Comparison of ENCODE assay signal across 13 mouse cellular contexts in the genomic region with DNA sequence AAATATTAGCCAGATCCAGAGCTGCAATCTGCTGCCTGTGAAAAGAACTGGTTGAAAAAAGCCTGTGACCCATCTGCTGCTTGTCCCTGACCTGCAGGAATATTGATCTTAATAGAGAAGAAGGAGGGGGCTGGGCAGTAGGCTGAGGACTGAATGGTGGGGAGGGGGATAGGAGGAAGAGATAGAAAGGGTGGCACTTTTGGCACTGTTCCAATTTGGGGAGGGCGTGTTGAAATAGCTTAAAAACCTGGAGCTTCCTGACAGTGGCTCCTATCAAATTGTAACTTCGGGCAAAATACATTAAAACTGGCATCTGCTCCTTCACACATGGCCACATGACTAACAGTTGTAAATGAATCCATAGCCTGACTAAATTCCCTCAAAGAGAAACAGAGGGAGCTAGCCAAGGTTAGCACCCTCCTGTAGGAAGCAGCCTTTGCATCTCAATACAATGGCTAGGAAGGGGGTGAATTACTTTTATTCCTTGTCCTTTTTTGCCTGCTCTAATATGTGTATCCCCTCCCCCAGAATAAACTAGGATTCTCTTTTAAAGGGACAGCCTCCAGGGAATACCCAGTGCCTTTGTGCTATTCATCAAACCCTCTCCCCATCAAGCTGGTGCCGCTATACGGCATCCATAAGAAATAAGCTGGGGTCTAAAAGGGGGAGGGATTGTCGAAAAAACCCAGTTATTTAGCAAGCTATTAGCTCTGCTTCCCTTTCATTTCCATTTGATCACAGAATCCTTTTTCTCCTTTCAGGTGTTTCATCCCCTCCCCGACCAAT. TPM values are rescaled to one million over a fixed set of nuclear protein-coding genes. Genes with fewer than 3 reads are reported as not detected.
A peak's percentile ranks its signal among the peaks of the same experiment; 100 is the strongest.
DNase-seq lines count a peak whose midpoint lies in the region; ATAC-seq and TF ChIP-seq lines count a peak whose summit lies in the region.
"Had no signal": no experiment of that assay in that cellular context is flagged by ENCODE, and none has a peak within 500 bp of the region (broad histone marks: within the 10 kb centered on the region; RNA-seq: fewer than 3 reads in every experiment).

No protein-coding gene starts in this region.

- no peaks in the 10 kb centered on the region; the same call in 1 of the 2 replicates for H3K36me3 ChIP-seq in forebrain, embryonic 14.5 days (ENCODE audit: control insufficient read depth, insufficient read depth, low read length)
- H3K36me3 ChIP-seq in limb, embryonic 13.5 days = no peaks in the 10 kb centered on the region
- no peaks in the 10 kb centered on the region for H3K36me3 ChIP-seq in neural tube, embryonic 15.5 days
- no peaks in the 10 kb centered on the region for H3K36me3 ChIP-seq in heart, embryonic 11.5 days (ENCODE audit: control insufficient read depth, insufficient read depth, low read length)
- H3K36me3 ChIP-seq: heart, embryonic 15.5 days had no signal

- no peaks in the 10 kb centered on the region for H3K9me3 ChIP-seq in forebrain, embryonic 14.5 days (replicated peaks; ENCODE audit: control insufficient read depth, low read length)
- no peaks in the 10 kb centered on the region for H3K9me3 ChIP-seq in limb, embryonic 13.5 days
- H3K9me3 ChIP-seq in neural tube, embryonic 15.5 days (replicated peaks) = no peaks in the 10 kb centered on the region
- H3K9me3 ChIP-seq in heart, embryonic 11.5 days (replicated peaks; ENCODE audit: control insufficient read depth, low read length) = no peaks in the 10 kb centered on the region
- H3K9me3 ChIP-seq: heart, embryonic 15.5 days had no signal

- H3K4me2 ChIP-seq in forebrain, embryonic 14.5 days (ENCODE audit: low read length) = peak overlapping the region; percentile 50
- H3K4me2 ChIP-seq in limb, embryonic 13.5 days (replicated peaks) = peak overlapping the region; percentile 45
- peak overlapping the region; percentile 53 for H3K4me2 ChIP-seq in neural tube, embryonic 15.5 days
- no peak overlapping the region for H3K4me2 ChIP-seq in heart, embryonic 11.5 days
- H3K4me2 ChIP-seq: heart, embryonic 15.5 days had no signal

- no peaks in the 10 kb centered on the region for H3K27me3 ChIP-seq in forebrain, embryonic 14.5 days (replicated peaks; ENCODE audit: control insufficient read depth, insufficient read depth, low read length)
- H3K27me3 ChIP-seq in limb, embryonic 13.5 days = peaks cover 5% of the 10 kb centered on the region; the same call in 1 of the 2 replicates
- no peaks in the 10 kb centered on the region for H3K27me3 ChIP-seq in neural tube, embryonic 15.5 days (replicated peaks)
- no peaks in the 10 kb centered on the region for H3K27me3 ChIP-seq in heart, embryonic 11.5 days (ENCODE audit: control insufficient read depth, insufficient read depth, low read length)
- H3K27me3 ChIP-seq: CH12.LX; heart, embryonic 15.5 days had no signal

- H3K27ac ChIP-seq in layer of hippocampus, adult 2 months = peak overlapping the region; percentile 75; the same call in 1 of the 2 replicates
- H3K27ac ChIP-seq in forebrain, embryonic 14.5 days (ENCODE audit: low read depth, low read length) = peak overlapping the region; percentile 89
- no peak overlapping the region for H3K27ac ChIP-seq in limb, embryonic 13.5 days
- H3K27ac ChIP-seq in neural tube, embryonic 15.5 days (replicated peaks) = peak overlapping the region; percentile 84
- no peak overlapping the region for H3K27ac ChIP-seq in heart, embryonic 11.5 days (ENCODE audit: low read depth, low read length)
- H3K27ac ChIP-seq: heart, embryonic 15.5 days had no signal

- TF ChIP-seq CTCF in layer of hippocampus, adult 2 months (conservative IDR thresholded peaks at IDR 0.05) = no peak

- H3K9ac ChIP-seq in forebrain, embryonic 14.5 days (ENCODE audit: low read length) = peak overlapping the region; percentile 81
- H3K9ac ChIP-seq in limb, embryonic 13.5 days = no peak overlapping the region
- peak overlapping the region; percentile 51 for H3K9ac ChIP-seq in neural tube, embryonic 15.5 days (replicated peaks)
- H3K9ac ChIP-seq in heart, embryonic 11.5 days (ENCODE audit: low read depth, low read length) = no peak overlapping the region
- H3K9ac ChIP-seq: heart, embryonic 15.5 days had no signal

- DNase-seq in layer of hippocampus, adult 2 months (ENCODE audit: low spot score in 2 of 2) = no peak
- no peak for DNase-seq in layer of hippocampus, postnatal 25 days (ENCODE audit: extremely low spot score in 1 of 2, low spot score in 1 of 2)
- DNase-seq in forebrain, embryonic 14.5 days (ENCODE audit: low spot score) = peak; percentile 79
- no peak for DNase-seq in spleen, adult 18-20 months
- DNase-seq in right cerebral cortex, postnatal 4 days = no peak
- DNase-seq: kidney, adult 11 months; layer of hippocampus, postnatal 36 days; lung, adult 2 months had no signal

- H3K4me1 ChIP-seq in forebrain, embryonic 14.5 days (ENCODE audit: control insufficient read depth, insufficient read depth, low read length) = peaks cover 2% of the 10 kb centered on the region; the same call in 1 of the 2 replicates
- no peaks in the 10 kb centered on the region for H3K4me1 ChIP-seq in limb, embryonic 13.5 days
- peaks cover 8% of the 10 kb centered on the region for H3K4me1 ChIP-seq in neural tube, embryonic 15.5 days
- H3K4me1 ChIP-seq in heart, embryonic 11.5 days (ENCODE audit: control insufficient read depth, insufficient read depth, low read length) = no peaks in the 10 kb centered on the region
- H3K4me1 ChIP-seq: heart, embryonic 15.5 days had no signal

- ATAC-seq in forebrain, embryonic 14.5 days = peak; percentile 83
- no peak for ATAC-seq in limb, embryonic 13.5 days (ENCODE audit: low FRiP score, low read depth)
- peak; percentile 56 for ATAC-seq in neural tube, embryonic 15.5 days (ENCODE audit: low FRiP score)
- ATAC-seq in heart, embryonic 11.5 days (replicated peaks; ENCODE audit: insufficient number of reproducible peaks, low FRiP score, low TSS enrichment) = no peak

- H3K4me3 ChIP-seq in layer of hippocampus, adult 2 months = peak overlapping the region; percentile 50
- H3K4me3 ChIP-seq in forebrain, embryonic 14.5 days (ENCODE audit: low read depth, low read length) = peak overlapping the region; percentile 41
- peak overlapping the region; percentile 33 for H3K4me3 ChIP-seq in limb, embryonic 13.5 days
- peak overlapping the region; percentile 47 for H3K4me3 ChIP-seq in neural tube, embryonic 15.5 days (replicated peaks)
- H3K4me3 ChIP-seq in heart, embryonic 11.5 days (ENCODE audit: low read depth, low read length) = no peak overlapping the region
- H3K4me3 ChIP-seq: heart, embryonic 15.5 days had no signal

- 40% methylated on average over 6 of the region's 6 CpGs for WGBS in forebrain, embryonic 14.5 days
- WGBS in limb, embryonic 13.5 days = 37% methylated on average over 6 of the region's 6 CpGs
- 33% methylated on average over 6 of the region's 6 CpGs for WGBS in neural tube, embryonic 15.5 days
- 43% methylated on average over 6 of the region's 6 CpGs for WGBS in heart, embryonic 11.5 days (ENCODE audit: insufficient replicate concordance)

RNA-seq across cellular contexts. Expression of gene Dcx, which starts 1.5 kb away (rescaled TPM):
- total RNA-seq in layer of hippocampus, adult 2 months (2021) = 10 to 100 TPM; 13.1 to 13.8 TPM
- total RNA-seq in layer of hippocampus, postnatal 25 days (2021) = 10 to 100 TPM; 21.5 to 24.7 TPM
- 233 and 299 TPM in 2 replicates for polyA plus RNA-seq in forebrain, embryonic 14.5 days (2014; fragmentation: Nextera tagmentation; extraction: Ambion mirVana)
- 9.4 and 11.4 TPM in 2 replicates for polyA plus RNA-seq in limb, embryonic 13.5 days (2015; fragmentation: Nextera tagmentation; extraction: Ambion mirVana)
- 220 and 254 TPM in 2 replicates for polyA plus RNA-seq in neural tube, embryonic 15.5 days (2015; fragmentation: Nextera tagmentation; extraction: Ambion mirVana)
- 1.2 and 1.3 TPM in 2 replicates for polyA plus RNA-seq in heart, embryonic 11.5 days (2014; fragmentation: Nextera tagmentation; extraction: Ambion mirVana)
- total RNA-seq: CH12.LX had no signal
- polyA plus RNA-seq: lung, adult 2 months had no signal

Comparison
In these comparisons a context has a peak if more than half of its experiments do, and no peak if none do; other contexts are left out.
1. H3K27ac ChIP-seq: peak in layer of hippocampus, adult 2 months (single experiment), forebrain, embryonic 14.5 days (single experiment) and neural tube, embryonic 15.5 days (single experiment); none in limb, embryonic 13.5 days (single experiment) and heart, embryonic 11.5 days (single experiment).
2. ATAC-seq: peak in forebrain, embryonic 14.5 days (single experiment) and neural tube, embryonic 15.5 days (single experiment); none in limb, embryonic 13.5 days (single experiment) and heart, embryonic 11.5 days (single experiment).
3. H3K9ac ChIP-seq: peak in forebrain, embryonic 14.5 days (single experiment) and neural tube, embryonic 15.5 days (single experiment); none in limb, embryonic 13.5 days (single experiment) and heart, embryonic 11.5 days (single experiment).
4. RNA of gene Dcx, which starts 1.5 kb away (polyA plus RNA-seq): 220 to 254 TPM in neural tube, embryonic 15.5 days and 233 to 299 TPM in forebrain, embryonic 14.5 days; 9.4 to 11.4 TPM in limb, embryonic 13.5 days and 1.2 to 1.3 TPM in heart, embryonic 11.5 days; every median in the first group is over 10 times any median in the second.